Mouse (Mus musculus) MEL (cell line): ENCODE data around the gene S1pr3. TPM values are rescaled to one million over a fixed set of nuclear protein-coding genes. Genes with fewer than 3 reads are reported as not detected.

ENCODE experiments used
- DNase-seq: peaks from one replicate; pipeline ENCODE4 v3.0.0; 2011; ENCODE audit warnings: low read depth, low spot score
- H3K27ac ChIP-seq: 2 replicates; pipeline ENCODE4 v1.5.1; 2012; ENCODE audit warnings: low read depth, mild to moderate bottlenecking, control low read depth, low read length, moderate library complexity; ENCODE audit not compliant: control insufficient read depth
- H3K27me3 ChIP-seq, 2 experiments: fragments of 150-350 bp in 1 of 2; sonication (generic) in 1 of 2; 2 replicates each; pipeline ENCODE4 v1.6.1; 2012; ENCODE audit warnings: low read length in 2 of 2, mild to moderate bottlenecking in 2 of 2, improper control_type of control experiment in 1 of 2, moderate library complexity in 1 of 2; ENCODE audit not compliant: insufficient read depth in 2 of 2, control insufficient read depth in 1 of 2
- H3K36me3 ChIP-seq, 2 experiments: 2 replicates each; pipeline ENCODE4 v1.6.1; 2012 to 2014; ENCODE audit warnings: low read length in 2 of 2, improper control_type of control experiment in 1 of 2, inconsistent platforms in 1 of 2, mild to moderate bottlenecking in 1 of 2; ENCODE audit not compliant: insufficient read depth in 2 of 2, control insufficient read depth in 1 of 2
- H3K4me1 ChIP-seq, 2 experiments: fragments of 150-350 bp in 1 of 2; sonication (generic) in 1 of 2; 2 replicates each; pipeline ENCODE4 v1.6.1; 2012; ENCODE audit warnings: low read length in 2 of 2, improper control_type of control experiment in 1 of 2, mild to moderate bottlenecking in 1 of 2; ENCODE audit not compliant: insufficient read depth in 2 of 2, control insufficient read depth in 1 of 2
- H3K4me3 ChIP-seq, 2 experiments: fragments of 150-350 bp in 1 of 2; sonication (generic) in 1 of 2; 2 replicates each; pipeline ENCODE4 v1.5.1; 2012; ENCODE audit warnings: low read depth in 2 of 2, low read length in 2 of 2, mild to moderate bottlenecking in 2 of 2, moderate library complexity in 2 of 2, control low read depth in 1 of 2, improper control_type of control experiment in 1 of 2; ENCODE audit not compliant: control insufficient read depth in 1 of 2, insufficient read depth in 1 of 2
- H3K79me2 ChIP-seq: 2 replicates; pipeline ENCODE4 v1.6.1; 2012; ENCODE audit warnings: mild to moderate bottlenecking, low read length, moderate library complexity; ENCODE audit not compliant: control insufficient read depth, poor library complexity, insufficient read depth
- H3K9ac ChIP-seq: 2 replicates; pipeline ENCODE4 v1.6.1; 2012; ENCODE audit warnings: low read depth, mild to moderate bottlenecking, control low read depth, low read length, moderate library complexity; ENCODE audit not compliant: control insufficient read depth, poor library complexity, severe bottlenecking
- H3K9me3 ChIP-seq: fragments of 150-350 bp; sonication (generic); replicated peaks from 2 replicates; pipeline ENCODE4 v1.6.1; 2012; ENCODE audit warnings: mild to moderate bottlenecking, low read length, improper control_type of control experiment, moderate library complexity; ENCODE audit not compliant: insufficient read depth
- BHLHE40 ChIP-seq: IDR thresholded peaks from 2 replicates; pipeline ENCODE4 v1.6.1; 2012; ENCODE audit warnings: low read depth, mild to moderate bottlenecking, inconsistent platforms, low read length, improper control_type of control experiment, borderline replicate concordance
- E2F4 ChIP-seq: IDR thresholded peaks from 2 replicates; pipeline ENCODE4 v1.6.1; 2011; ENCODE audit warnings: low read depth, low read length, improper control_type of control experiment, borderline replicate concordance
- EP300 ChIP-seq, 2 experiments: IDR thresholded peaks; 2 replicates each; pipeline ENCODE4 v1.6.1; 2011; ENCODE audit warnings: improper control_type of control experiment in 2 of 2, low read length in 2 of 2, low read depth in 1 of 2, mild to moderate bottlenecking in 1 of 2
- MAFK ChIP-seq: IDR thresholded peaks from 2 replicates; pipeline ENCODE4 v1.6.1; 2011; ENCODE audit warnings: low read depth, mild to moderate bottlenecking, low read length, improper control_type of control experiment, borderline replicate concordance
- MEF2A ChIP-seq: IDR thresholded peaks from 2 replicates; pipeline ENCODE4 v1.6.1; 2014; ENCODE audit warnings: low read depth, mild to moderate bottlenecking, inconsistent platforms, low read length, improper control_type of control experiment; ENCODE audit not compliant: poor library complexity, insufficient replicate concordance, severe bottlenecking; ENCODE audit errors: extremely low read depth
- NELFE ChIP-seq: IDR thresholded peaks from 2 replicates; pipeline ENCODE4 v1.6.1; 2011; ENCODE audit warnings: low read depth, low read length, improper control_type of control experiment
- NRF1 ChIP-seq: IDR thresholded peaks from 2 replicates; pipeline ENCODE4 v1.6.1; 2014; ENCODE audit warnings: low read depth, mild to moderate bottlenecking, inconsistent platforms, low read length, improper control_type of control experiment, moderate library complexity; ENCODE audit not compliant: poor library complexity, insufficient read depth, severe bottlenecking
- POLR2AphosphoS5 ChIP-seq: IDR thresholded peaks from 2 replicates; pipeline ENCODE4 v1.6.1; 2012; ENCODE audit warnings: low read depth, borderline replicate concordance, mild to moderate bottlenecking, inconsistent platforms, low read length, moderate library complexity, mixed read lengths
- SIN3A ChIP-seq: IDR thresholded peaks from 2 replicates; pipeline ENCODE4 v1.6.1; 2012; ENCODE audit warnings: low read length, improper control_type of control experiment, inconsistent platforms
- UBTF ChIP-seq: IDR thresholded peaks from 2 replicates; pipeline ENCODE4 v1.6.1; 2012; ENCODE audit warnings: low read depth, mild to moderate bottlenecking, inconsistent platforms, low read length, improper control_type of control experiment, moderate library complexity, borderline replicate concordance; ENCODE audit not compliant: insufficient read depth
- USF2 ChIP-seq, 2 experiments: IDR thresholded peaks; 2 replicates each; pipeline ENCODE4 v1.6.1; 2011 to 2012; ENCODE audit warnings: improper control_type of control experiment in 2 of 2, low read length in 2 of 2, borderline replicate concordance in 1 of 2, inconsistent platforms in 1 of 2, low read depth in 1 of 2, mild to moderate bottlenecking in 1 of 2; ENCODE audit not compliant: insufficient read depth in 1 of 2
- ZC3H11A ChIP-seq: IDR thresholded peaks from 2 replicates; pipeline ENCODE4 v1.6.1; 2012; ENCODE audit warnings: low read depth, mild to moderate bottlenecking, inconsistent platforms, low read length, improper control_type of control experiment
- ZMIZ1 ChIP-seq: IDR thresholded peaks from 2 replicates; pipeline ENCODE4 v1.6.1; 2012; ENCODE audit warnings: low read depth, mild to moderate bottlenecking, inconsistent platforms, low read length, improper control_type of control experiment, moderate library complexity
- polyA plus RNA-seq, 2 experiments: library from polyadenylated mRNA; stranded (reverse) in 1 of 2; unstranded in 1 of 2; fragments of >175 nt in 1 of 2; fragments of >200 nt in 1 of 2; gene quantifications; 2 replicates each; pipeline versions ENCODE4 v1.2.1 to v1.2.4; 2012; ENCODE audit warnings: low replicate concordance in 2 of 2, low read depth in 1 of 2; ENCODE audit not compliant: insufficient read length in 2 of 2, insufficient read depth in 1 of 2, missing spikeins in 1 of 2
- total RNA-seq: library from RNA; depleted of rRNA; stranded (reverse); fragments of 300-350 nt; gene quantifications from 2 replicates; pipeline ENCODE4 v1.2.3, GENCODE M21; 2012

Gene S1pr3
- total and polyA plus RNA-seq, 3 experiments = not detected

DNA sequence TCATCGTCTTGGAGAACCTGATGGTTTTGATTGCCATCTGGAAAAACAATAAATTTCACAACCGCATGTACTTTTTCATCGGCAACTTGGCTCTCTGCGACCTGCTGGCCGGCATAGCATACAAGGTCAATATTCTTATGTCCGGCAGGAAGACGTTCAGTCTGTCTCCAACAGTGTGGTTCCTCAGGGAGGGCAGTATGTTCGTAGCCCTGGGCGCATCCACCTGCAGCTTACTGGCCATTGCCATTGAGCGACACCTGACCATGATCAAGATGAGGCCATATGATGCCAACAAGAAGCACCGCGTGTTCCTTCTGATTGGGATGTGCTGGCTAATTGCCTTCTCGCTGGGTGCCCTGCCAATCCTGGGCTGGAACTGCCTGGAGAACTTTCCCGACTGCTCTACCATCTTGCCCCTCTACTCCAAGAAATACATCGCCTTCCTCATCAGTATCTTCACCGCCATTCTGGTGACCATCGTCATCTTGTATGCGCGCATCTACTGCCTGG lies 10.6 kb downstream of the S1pr3 start:
- no peak overlapping the region for H3K9ac ChIP-seq
- H3K27ac ChIP-seq = no peak overlapping the region
- H3K4me3 ChIP-seq = no peak overlapping the region
- no peaks in the 10 kb centered on the region for H3K27me3 ChIP-seq
- H3K4me1 ChIP-seq = no peaks in the 10 kb centered on the region
- TF ChIP-seq E2F4 = no peak
- H3K9me3 ChIP-seq = no peaks in the 10 kb centered on the region
- DNase-seq = no peak
- no peaks in the 10 kb centered on the region for H3K79me2 ChIP-seq
- no peaks in the 10 kb centered on the region for H3K36me3 ChIP-seq

DNA sequence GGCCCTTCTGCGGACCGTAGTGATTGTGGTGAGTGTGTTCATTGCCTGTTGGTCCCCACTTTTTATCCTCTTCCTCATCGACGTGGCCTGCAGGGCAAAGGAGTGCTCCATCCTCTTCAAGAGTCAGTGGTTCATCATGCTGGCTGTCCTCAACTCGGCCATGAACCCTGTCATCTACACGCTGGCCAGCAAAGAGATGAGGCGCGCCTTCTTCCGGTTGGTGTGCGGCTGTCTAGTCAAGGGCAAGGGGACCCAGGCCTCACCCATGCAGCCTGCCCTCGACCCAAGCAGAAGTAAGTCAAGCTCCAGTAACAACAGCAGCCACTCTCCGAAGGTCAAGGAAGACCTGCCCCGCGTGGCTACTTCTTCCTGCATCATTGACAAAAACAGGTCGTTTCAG lies 11.1 kb downstream of the S1pr3 start:
- Histone ChIP-seq H3K4me1 (no peaks in the 10 kb centered on the region), H3K27me3 (no peaks in the 10 kb centered on the region), H3K36me3 (no peaks in the 10 kb centered on the region), H3K9me3 (no peaks in the 10 kb centered on the region), H3K9ac (no peak overlapping the region), H3K4me3 (no peak overlapping the region), H3K27ac (no peak overlapping the region), H3K79me2 (no peaks in the 10 kb centered on the region)
- no peak for TF ChIP-seq ZMIZ1
- TF ChIP-seq EP300 (IDR thresholded peaks at IDR 0.05; ENCODE audit: low read depth in 1 of 2, low read length in 2 of 2) = no peak
- TF ChIP-seq E2F4 = no peak
- no peak for DNase-seq

DNA sequence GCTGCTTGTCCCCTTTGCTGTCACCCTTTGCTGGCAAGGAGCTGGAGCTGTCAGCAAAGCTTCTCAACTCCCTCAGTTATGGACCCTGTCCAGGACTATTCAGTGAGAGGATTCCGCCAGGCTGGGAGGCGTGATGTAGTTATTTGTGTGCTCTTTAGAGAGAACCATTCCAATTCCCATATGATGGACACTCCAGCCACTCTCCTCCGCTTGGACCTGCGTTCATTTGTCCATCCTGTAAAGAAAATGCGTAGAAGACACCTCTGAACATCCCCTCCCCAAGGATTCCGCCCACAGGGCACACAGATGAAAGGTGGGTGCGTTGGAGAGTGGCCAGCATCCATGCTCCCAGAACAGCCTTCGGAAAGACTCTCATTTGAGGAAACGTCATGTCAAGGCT lies 12.4 kb downstream of the S1pr3 start:
- TF ChIP-seq UBTF (no peak), EP300 (IDR thresholded peaks at IDR 0.05; ENCODE audit: low read depth in 1 of 2, low read length in 2 of 2) (no peak), ZMIZ1 (no peak), BHLHE40 (no peak)
- no peaks in the 10 kb centered on the region for H3K36me3 ChIP-seq
- no peak overlapping the region for H3K27ac ChIP-seq
- no peaks in the 10 kb centered on the region for H3K79me2 ChIP-seq
- H3K9me3 ChIP-seq = no peaks in the 10 kb centered on the region
- no peak for DNase-seq
- H3K27me3 ChIP-seq = no peaks in the 10 kb centered on the region
- H3K4me1 ChIP-seq = no peaks in the 10 kb centered on the region
- no peak overlapping the region for H3K9ac ChIP-seq
- H3K4me3 ChIP-seq = no peak overlapping the region

DNA sequence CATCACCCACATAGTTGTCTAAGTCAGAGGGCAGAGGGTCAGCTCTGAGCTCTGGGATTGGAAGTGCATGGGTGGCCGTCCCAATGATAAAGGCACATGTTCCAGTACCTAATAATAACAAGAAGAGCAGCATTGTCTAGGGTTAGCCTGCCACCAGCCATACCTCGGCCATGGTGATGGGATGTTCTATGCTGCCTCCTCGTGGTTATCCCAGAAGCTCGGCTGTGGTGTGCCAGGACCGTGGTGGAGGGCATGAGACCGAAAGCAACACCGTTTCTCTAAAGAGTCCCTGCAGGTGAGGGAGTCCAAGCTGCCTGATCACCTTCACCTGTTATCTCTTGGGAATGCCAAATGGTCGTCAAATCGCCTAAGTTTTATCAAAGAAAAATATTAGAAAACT lies 15.2 kb downstream of the S1pr3 start:
- H3K79me2 ChIP-seq = no peaks in the 10 kb centered on the region
- TF ChIP-seq POLR2AphosphoS5 (no peak), NELFE (no peak), ZC3H11A (no peak), MEF2A (no peak), EP300 (IDR thresholded peaks at IDR 0.05; ENCODE audit: low read depth in 1 of 2, low read length in 2 of 2) (no peak), SIN3A (no peak), MAFK (no peak), NRF1 (no peak), USF2 (IDR thresholded peaks at IDR 0.05; ENCODE audit: borderline replicate concordance in 1 of 2, insufficient read depth in 1 of 2, low read depth in 1 of 2, low read length in 2 of 2) (no peak)
- TF ChIP-seq, all 39 proteins: peak for 0
- Histone ChIP-seq H3K4me1 (no peaks in the 10 kb centered on the region), H3K9ac (no peak overlapping the region), H3K27me3 (no peaks in the 10 kb centered on the region), H3K27ac (no peak overlapping the region), H3K4me3 (no peak overlapping the region), H3K9me3 (no peaks in the 10 kb centered on the region), H3K36me3 (no peaks in the 10 kb centered on the region)
- DNase-seq = no peak
